Mouse (Mus musculus) hindbrain, embryonic 16.5 days (tissue): ENCODE results near the gene Hook2. TPM values are rescaled to one million over a fixed set of nuclear protein-coding genes. Genes with fewer than 3 reads are reported as not detected.

ENCODE experiments used
- ATAC-seq: fragments of 200-750 bp; cut with Nextera tagmentation; 2 replicates; pipeline ENCODE4 v1.8.0; 2017; ENCODE audit warnings: moderate TSS enrichment, moderate library complexity
- H3K27ac ChIP-seq: fragments of 300-500 bp; sonication (generic); 2 replicates; pipeline ENCODE4 v1.5.1; 2014; ENCODE audit warnings: low read depth, mild to moderate bottlenecking, control low read depth, low read length, moderate library complexity
- H3K27me3 ChIP-seq: fragments of 300-500 bp; sonication (generic); replicated peaks from 2 replicates; pipeline ENCODE4 v1.6.1; 2014; ENCODE audit warnings: low read length; ENCODE audit not compliant: control insufficient read depth, insufficient read depth
- H3K36me3 ChIP-seq: fragments of 300-500 bp; sonication (generic); 2 replicates; pipeline ENCODE4 v1.6.1; 2014; ENCODE audit warnings: mild to moderate bottlenecking, low read length, moderate library complexity, mixed read lengths; ENCODE audit not compliant: control insufficient read depth, insufficient read depth
- H3K4me1 ChIP-seq: fragments of 300-500 bp; sonication (generic); 2 replicates; pipeline ENCODE4 v1.6.1; 2014; ENCODE audit warnings: low read depth, low read length; ENCODE audit not compliant: control insufficient read depth, insufficient read depth
- H3K4me2 ChIP-seq: fragments of 300-500 bp; sonication (generic); 2 replicates; pipeline ENCODE4 v1.6.1; 2014; ENCODE audit warnings: mild to moderate bottlenecking, low read length, control low read depth, moderate library complexity
- H3K4me3 ChIP-seq: fragments of 300-500 bp; sonication (generic); 2 replicates; pipeline ENCODE4 v1.5.1; 2014; ENCODE audit warnings: mild to moderate bottlenecking, low read length, control low read depth, moderate library complexity
- H3K9ac ChIP-seq: fragments of 300-500 bp; sonication (generic); 2 replicates; pipeline ENCODE4 v1.6.1; 2014; ENCODE audit warnings: low read depth, mild to moderate bottlenecking, control low read depth, low read length, moderate library complexity
- H3K9me3 ChIP-seq: fragments of 300-500 bp; sonication (generic); 2 replicates; pipeline ENCODE4 v1.6.1; 2014; ENCODE audit warnings: mild to moderate bottlenecking, low read length, moderate library complexity; ENCODE audit not compliant: control insufficient read depth
- WGBS: fragments of 180-500 bp; shearing (Covaris S2); extraction: QIAGEN DNeasy Blood & Tissue Kit; methylation state at CpG from one replicate; pipeline ENCODE4 v1.1.7; 2014; 5-methylcytosine and 5-hydroxymethylcytosine counted together
- polyA plus RNA-seq: library from polyadenylated mRNA; unstranded; fragments of >200 nt; fragmentation: Nextera tagmentation; extraction: Ambion mirVana; gene quantifications from 2 replicates; pipeline ENCODE4 v1.2.1, GENCODE M21; 2015

The Hook2 gene
- polyA plus RNA-seq, 1 experiment from 2014 or later: 39.6 TPM

- Histone ChIP-seq H3K36me3 (peaks cover 28% of the 10 kb centered on the region), H3K4me2 (peak overlapping the region; percentile 95; the same call in 1 of the 2 replicates), H3K9me3 (no peaks in the 10 kb centered on the region), H3K9ac (no peak overlapping the region; the same call in 1 of the 2 replicates), H3K27ac (no peak overlapping the region), H3K4me3 (no peak overlapping the region), H3K27me3 (no peaks in the 10 kb centered on the region), H3K4me1 (peaks cover 29% of the 10 kb centered on the region)
- ATAC-seq: no peak
- 94% methylated on average over 14 of the region's 14 CpGs for WGBS
Measured at GRCm38 (mm10) chr8:85029271-85029670, 38.9 kb downstream of the Hook2 start.

GRCm38 (mm10) chr8:85032622-85033311, 42.4 kb downstream of the Hook2 start:
- H3K9me3 ChIP-seq: no peaks in the 10 kb centered on the region
- no peak overlapping the region for H3K9ac ChIP-seq
- H3K4me3 ChIP-seq: no peak overlapping the region
- 87% methylated on average over 4 of the region's 4 CpGs for WGBS
- no peak overlapping the region for H3K27ac ChIP-seq
- H3K36me3 ChIP-seq: peaks cover 28% of the 10 kb centered on the region
- H3K4me2 ChIP-seq: no peak overlapping the region
- peaks cover 28% of the 10 kb centered on the region for H3K4me1 ChIP-seq
- no peak for ATAC-seq
- H3K27me3 ChIP-seq: no peaks in the 10 kb centered on the region

- Histone ChIP-seq H3K4me2 (no peak overlapping the region), H3K9ac (no peak overlapping the region), H3K36me3 (peaks cover 28% of the 10 kb centered on the region), H3K27me3 (no peaks in the 10 kb centered on the region), H3K4me3 (no peak overlapping the region), H3K4me1 (peaks cover 24% of the 10 kb centered on the region), H3K27ac (no peak overlapping the region), H3K9me3 (no peaks in the 10 kb centered on the region)
- 72% methylated on average over 1 of the region's 1 CpGs for WGBS
- no peak for ATAC-seq
Measured at GRCm38 (mm10) chr8:85033867-85034266, 43.5 kb downstream of the Hook2 start.

- H3K36me3 ChIP-seq: peaks cover 25% of the 10 kb centered on the region
- no peaks in the 10 kb centered on the region for H3K27me3 ChIP-seq
- H3K4me1 ChIP-seq: peaks cover 24% of the 10 kb centered on the region
- H3K9me3 ChIP-seq: no peaks in the 10 kb centered on the region
- WGBS: 6% methylated on average over 12 of the region's 13 CpGs
- no peak overlapping the region for H3K27ac ChIP-seq
- H3K9ac ChIP-seq: peak overlapping the region; percentile 29; the same call in 1 of the 2 replicates
- H3K4me3 ChIP-seq: peak overlapping the region; percentile 86
- ATAC-seq: no peak
- H3K4me2 ChIP-seq: peak overlapping the region; percentile 94
Measured at GRCm38 (mm10) chr8:85034764-85035163, 44.4 kb downstream of the Hook2 start.

- Histone ChIP-seq H3K4me2 (peak overlapping the region; percentile 94), H3K4me1 (peaks cover 28% of the 10 kb centered on the region), H3K9ac (peak overlapping the region; percentile 54; the same call in 1 of the 2 replicates), H3K27me3 (no peaks in the 10 kb centered on the region), H3K36me3 (peaks cover 21% of the 10 kb centered on the region), H3K9me3 (no peaks in the 10 kb centered on the region), H3K4me3 (peak overlapping the region; percentile 86), H3K27ac (no peak overlapping the region)
- ATAC-seq: no peak
- WGBS: 6% methylated on average over 12 of the region's 12 CpGs
Measured at GRCm38 (mm10) chr8:85035165-85035727, 44.8 kb downstream of the Hook2 start.

GRCm38 (mm10) chr8:85035728-85036310, 45.4 kb downstream of the Hook2 start:
- Histone ChIP-seq H3K27ac (peak overlapping the region; percentile 80), H3K4me3 (peak overlapping the region; percentile 86), H3K9me3 (no peaks in the 10 kb centered on the region), H3K4me1 (peaks cover 28% of the 10 kb centered on the region), H3K9ac (peak overlapping the region; percentile 54), H3K36me3 (peaks cover 22% of the 10 kb centered on the region), H3K4me2 (peak overlapping the region; percentile 94), H3K27me3 (no peaks in the 10 kb centered on the region)
- under 1% methylated on average over 15 of the region's 15 CpGs for WGBS
- ATAC-seq: no peak

- Histone ChIP-seq H3K27ac (peak overlapping the region; percentile 80), H3K4me2 (peak overlapping the region; percentile 94), H3K27me3 (no peaks in the 10 kb centered on the region), H3K36me3 (peaks cover 24% of the 10 kb centered on the region), H3K4me1 (peaks cover 28% of the 10 kb centered on the region), H3K9ac (peak overlapping the region; percentile 54), H3K9me3 (no peaks in the 10 kb centered on the region), H3K4me3 (peak overlapping the region; percentile 86)
- WGBS: 0% methylated on average over 9 of the region's 9 CpGs
- peak; percentile 64 for ATAC-seq
Measured at GRCm38 (mm10) chr8:85036381-85036717, 45.9 kb downstream of the Hook2 start.

- peak; percentile 92 for ATAC-seq
- Histone ChIP-seq H3K27me3 (no peaks in the 10 kb centered on the region), H3K27ac (peak within 1 kb of the TSS; percentile 99), H3K9ac (peak within 1 kb of the TSS; percentile 91), H3K9me3 (no peaks in the 10 kb centered on the region), H3K4me2 (peak within 1 kb of the TSS; percentile 94), H3K36me3 (peaks cover 23% of the 10 kb centered on the region), H3K4me1 (peaks cover 28% of the 10 kb centered on the region), H3K4me3 (peak within 1 kb of the TSS; percentile 86)
- under 1% methylated on average over 59 of the region's 59 CpGs for WGBS
Measured at GRCm38 (mm10) chr8:85036718-85037365, 46.4 kb downstream of the Hook2 start, which contains the start of gene Tnpo2. TSS of gene Tnpo2 (plus strand) at chr8:85036915.

- Histone ChIP-seq H3K4me3 (peak overlapping the region; percentile 86), H3K27me3 (no peaks in the 10 kb centered on the region), H3K9me3 (no peaks in the 10 kb centered on the region), H3K36me3 (peaks cover 21% of the 10 kb centered on the region), H3K27ac (peak overlapping the region; percentile 99), H3K9ac (peak overlapping the region; percentile 91), H3K4me2 (peak overlapping the region; percentile 94), H3K4me1 (peaks cover 28% of the 10 kb centered on the region)
- ATAC-seq: peak; percentile 62
- 0% methylated on average over 14 of the region's 14 CpGs for WGBS
Measured at GRCm38 (mm10) chr8:85037366-85037680, 46.9 kb downstream of the Hook2 start.
